Mouse (Mus musculus) retina, postnatal 1 day (tissue): Measurements from ENCODE around the gene Tekt4.
A peak's percentile ranks its signal among the peaks of the same experiment; 100 is the strongest.

Source experiments
- DNase-seq: peaks from one replicate; pipeline ENCODE4 v3.0.0-alpha.2; 2012

The Tekt4 gene

DNA sequence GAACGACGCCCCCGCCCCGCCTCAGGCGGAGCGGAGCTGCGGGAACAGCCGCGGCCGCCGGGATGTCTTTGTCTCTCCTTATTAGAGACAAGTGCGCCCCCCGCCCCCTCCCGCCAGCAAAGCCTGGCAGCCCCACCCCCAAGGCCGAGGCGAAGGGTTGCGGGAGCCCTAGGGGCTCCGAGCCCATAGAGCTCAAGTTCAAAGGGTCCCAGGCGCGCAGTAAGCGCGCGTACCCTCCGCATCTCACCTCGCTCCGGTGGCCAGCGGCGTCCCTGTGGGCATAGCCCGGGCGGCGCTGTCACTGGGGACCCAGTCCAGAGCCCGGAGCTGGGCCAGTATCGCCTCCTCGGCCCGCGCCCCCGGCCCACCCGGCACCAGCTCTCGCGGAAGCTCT, 21.2 kb upstream of the Tekt4 start:
- peak; percentile 71 for DNase-seq

DNA sequence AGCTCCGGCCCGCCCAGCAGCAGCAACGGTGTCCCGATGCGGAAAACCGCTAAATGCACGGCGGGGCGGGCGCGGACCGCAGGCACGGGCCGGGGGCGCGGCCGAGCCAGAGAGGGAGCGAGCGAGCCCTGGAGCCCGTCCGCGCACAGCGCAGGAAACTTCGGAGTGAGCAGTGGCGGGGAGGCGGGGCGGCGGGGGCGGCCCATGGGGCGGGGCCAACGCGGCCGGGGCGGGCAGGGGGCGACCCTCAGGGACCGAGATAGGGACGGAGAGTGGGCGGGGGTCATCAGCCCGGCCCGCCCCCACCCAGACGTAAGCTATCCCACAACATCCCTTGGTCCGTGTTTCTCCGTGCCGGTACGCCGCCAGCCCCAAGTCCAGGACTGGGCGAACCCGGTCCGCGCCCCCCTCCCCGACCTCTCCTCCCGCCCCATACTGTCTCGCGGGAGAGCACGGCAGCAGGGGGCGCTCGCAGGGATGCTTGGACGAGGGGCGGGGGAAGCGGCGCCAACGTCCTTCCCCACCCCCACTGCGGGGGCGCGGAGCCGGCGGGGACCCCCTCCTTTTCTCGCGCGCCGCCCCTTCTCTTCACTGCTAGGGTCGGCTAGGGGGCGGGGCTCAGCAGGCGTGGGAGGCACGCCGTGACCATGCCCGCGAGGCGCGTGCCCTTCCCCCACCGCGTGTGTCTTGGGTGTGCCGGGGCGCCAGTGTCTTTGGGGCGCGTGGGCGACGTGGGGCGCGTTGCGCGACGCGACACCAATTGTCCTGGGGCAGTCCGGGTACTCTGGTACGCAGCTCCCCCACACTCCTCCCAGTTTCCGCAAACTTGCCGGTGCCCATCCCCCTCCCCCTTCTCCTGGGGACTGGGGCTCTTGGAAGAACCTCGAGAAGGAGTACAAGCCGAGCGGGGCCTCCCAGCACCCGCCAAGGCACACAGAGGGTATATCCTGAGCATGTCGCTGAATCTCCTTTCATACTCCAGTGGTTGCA, 20.5 kb upstream of the Tekt4 start, which contains the start of gene Cacna1h:
Cacna1h (minus strand) TSS at position 167 of the 990 bp plus-strand sequence.
- peak; percentile 91 for DNase-seq

- DNase-seq, result no peak
These were observed 13.0 kb upstream of the Tekt4 start for GRCm38 (mm10) chr17:25441417-25441816.

GRCm38 (mm10) chr17:25442889-25443288, 11.5 kb upstream of the Tekt4 start:
- no peak for DNase-seq

- DNase-seq, result no peak
These were observed 9.3 kb upstream of the Tekt4 start for GRCm38 (mm10) chr17:25445074-25445473.

DNA sequence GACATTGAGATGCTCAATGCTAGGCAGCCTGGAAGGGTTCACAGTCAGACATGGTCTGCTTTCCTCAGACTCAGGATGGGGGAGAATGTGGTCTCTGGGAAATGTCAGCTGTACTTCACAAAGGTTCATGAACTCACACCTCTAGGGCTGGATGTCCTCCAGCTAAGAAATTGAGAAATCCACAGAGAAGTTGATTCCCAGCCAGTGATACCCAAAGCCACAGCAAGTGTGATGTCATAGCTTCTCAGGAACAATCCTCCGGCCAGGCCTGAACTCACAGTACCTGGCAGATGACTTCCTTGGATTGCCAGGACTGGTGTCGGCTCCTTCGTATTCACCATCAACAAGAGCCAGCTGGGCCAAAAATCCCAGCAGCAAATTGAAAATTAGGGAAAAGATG, 8.6 kb upstream of the Tekt4 start:
- DNase-seq, result no peak

DNA sequence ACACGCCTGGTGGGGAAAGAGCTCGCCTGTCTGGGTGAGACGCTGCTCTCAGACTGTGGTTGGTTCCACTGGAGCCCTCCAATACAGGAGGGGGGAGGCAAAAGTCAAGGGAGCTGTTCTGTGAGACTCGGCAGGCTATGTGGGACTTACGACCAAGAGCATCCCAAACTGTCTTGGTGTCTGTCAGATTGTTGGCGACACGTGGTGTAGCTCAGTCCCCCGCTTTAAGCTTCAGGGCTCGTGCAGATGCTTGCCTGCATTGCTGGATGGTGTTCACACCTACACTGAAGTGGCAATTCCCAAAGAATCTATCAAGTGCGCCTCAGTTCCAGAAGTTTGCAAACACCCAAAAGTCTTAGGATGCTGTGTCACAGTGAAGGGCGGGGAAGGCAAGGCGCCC, 6.5 kb upstream of the Tekt4 start:
- DNase-seq, result no peak

DNA sequence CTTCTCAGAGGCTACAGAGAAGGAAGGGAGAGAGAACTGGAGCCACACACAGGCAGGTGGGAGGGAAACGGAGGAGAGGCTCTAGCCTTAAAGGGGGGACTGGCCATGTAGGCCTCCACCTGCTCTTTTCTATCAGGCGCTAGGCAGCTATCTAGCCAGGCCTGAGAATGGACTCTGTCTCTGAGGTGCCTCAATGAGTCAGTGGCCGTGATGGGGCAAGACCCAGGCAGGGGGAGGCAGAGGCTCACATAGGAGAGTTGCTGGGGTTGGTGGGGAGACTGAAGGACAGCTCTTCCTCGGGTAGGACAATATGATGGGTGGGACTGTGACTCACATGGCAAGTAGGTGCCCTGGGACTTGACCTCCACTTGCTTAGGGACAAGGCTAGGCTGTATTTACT, 4.1 kb upstream of the Tekt4 start:
- DNase-seq, result no peak

- peak; percentile 89 for DNase-seq
These were observed 2.0 kb upstream of the Tekt4 start for GRCm38 (mm10) chr17:25452246-25452965.

GRCm38 (mm10) chr17:25456540-25456939, 2.1 kb downstream of the Tekt4 start:
- DNase-seq, result no peak

GRCm38 (mm10) chr17:25462236-25462875, 7.9 kb downstream of the Tekt4 start:
- peak; percentile 80 for DNase-seq

- no peak for DNase-seq
These were observed 9.0 kb downstream of the Tekt4 start for GRCm38 (mm10) chr17:25463326-25463945.

DNA sequence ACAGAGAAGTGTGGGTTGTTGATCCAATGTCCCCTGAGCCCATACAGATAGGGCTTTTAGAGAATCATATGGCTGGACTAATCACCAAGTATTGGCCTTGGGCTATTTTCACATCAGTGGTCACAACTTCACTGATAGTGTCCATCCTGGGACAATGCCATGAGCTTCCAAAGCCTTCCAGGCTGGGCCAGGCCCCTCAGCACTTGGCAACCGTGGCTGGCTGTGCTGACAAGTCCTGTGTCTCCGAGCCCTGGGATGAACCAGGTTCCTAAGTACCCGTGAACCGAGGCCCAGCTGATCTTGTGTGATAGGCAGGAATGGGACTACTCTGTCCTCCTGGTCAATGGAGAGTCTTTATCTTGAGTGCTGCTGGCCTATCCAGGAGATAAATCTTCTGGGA, 9.7 kb downstream of the Tekt4 start:
- no peak for DNase-seq

DNA sequence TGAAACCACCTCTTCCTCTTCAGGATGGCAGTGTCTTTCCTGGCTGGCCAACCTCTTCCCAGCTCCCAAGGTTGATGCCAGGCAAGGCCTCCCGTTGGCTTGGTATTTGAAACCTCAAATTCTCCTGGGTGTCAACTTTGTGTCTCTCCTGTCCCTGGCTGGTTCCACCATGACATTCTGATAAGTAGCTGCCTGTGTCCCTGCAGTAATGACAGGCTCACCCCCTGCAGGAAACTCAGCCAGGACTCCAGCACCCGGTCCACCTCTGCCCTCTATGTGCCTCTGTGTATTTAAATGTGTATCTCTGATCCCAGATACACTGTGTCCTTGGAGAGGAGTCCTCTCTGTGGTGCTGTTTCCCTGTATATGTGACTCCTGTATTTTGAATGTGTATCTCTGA, 11.8 kb downstream of the Tekt4 start:
- DNase-seq, result no peak

DNA sequence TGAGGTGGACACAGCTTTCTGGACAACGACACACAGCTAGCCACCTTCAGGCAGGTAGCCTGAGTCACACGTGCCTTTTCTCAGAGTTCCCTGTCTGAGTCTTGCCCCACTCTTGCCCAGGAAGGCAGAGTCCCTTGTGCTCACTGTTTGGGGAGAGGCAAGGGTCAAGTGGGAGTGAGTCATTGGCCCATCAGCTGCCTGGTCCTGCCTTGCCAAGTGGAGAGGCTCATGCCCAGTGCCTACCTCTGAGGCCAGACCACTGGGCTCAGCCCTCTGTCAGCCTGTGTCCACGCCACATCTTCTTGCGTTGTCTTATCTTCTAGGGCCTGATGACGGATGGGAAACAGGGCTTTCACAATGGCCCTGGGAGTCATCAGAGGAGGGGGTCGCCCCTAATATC, 13.4 kb downstream of the Tekt4 start:
- no peak for DNase-seq

- no peak for DNase-seq
These were observed 13.9 kb downstream of the Tekt4 start for GRCm38 (mm10) chr17:25468301-25468700.

- peak; percentile 88 for DNase-seq
These were observed 15.4 kb downstream of the Tekt4 start for GRCm38 (mm10) chr17:25469798-25470197.

DNA sequence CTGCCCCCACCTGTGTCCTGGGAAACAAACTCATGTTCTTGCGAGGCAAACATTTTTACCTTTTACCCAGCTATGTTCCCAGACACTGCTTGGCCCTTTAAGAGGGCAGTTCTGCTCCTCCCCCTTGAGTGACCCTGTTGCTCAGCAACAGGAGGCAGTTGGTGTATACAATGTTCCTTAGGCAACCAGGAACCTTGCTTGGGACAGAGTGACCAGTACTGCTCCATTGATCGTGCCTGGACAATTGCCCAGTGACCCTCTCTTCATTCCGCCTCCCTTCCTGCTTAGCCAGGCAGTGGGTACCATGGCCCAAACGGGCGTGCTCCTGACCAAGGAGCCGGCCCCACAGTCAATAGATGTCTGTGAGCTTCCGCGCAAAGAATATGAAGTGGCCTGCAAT, 17.0 kb downstream of the Tekt4 start:
- DNase-seq, result peak; percentile 91

- DNase-seq, result no peak
These were observed 17.6 kb downstream of the Tekt4 start for GRCm38 (mm10) chr17:25472044-25472443.

- DNase-seq, result peak; percentile 85
These were observed 20.1 kb downstream of the Tekt4 start for GRCm38 (mm10) chr17:25474330-25475077.

DNA sequence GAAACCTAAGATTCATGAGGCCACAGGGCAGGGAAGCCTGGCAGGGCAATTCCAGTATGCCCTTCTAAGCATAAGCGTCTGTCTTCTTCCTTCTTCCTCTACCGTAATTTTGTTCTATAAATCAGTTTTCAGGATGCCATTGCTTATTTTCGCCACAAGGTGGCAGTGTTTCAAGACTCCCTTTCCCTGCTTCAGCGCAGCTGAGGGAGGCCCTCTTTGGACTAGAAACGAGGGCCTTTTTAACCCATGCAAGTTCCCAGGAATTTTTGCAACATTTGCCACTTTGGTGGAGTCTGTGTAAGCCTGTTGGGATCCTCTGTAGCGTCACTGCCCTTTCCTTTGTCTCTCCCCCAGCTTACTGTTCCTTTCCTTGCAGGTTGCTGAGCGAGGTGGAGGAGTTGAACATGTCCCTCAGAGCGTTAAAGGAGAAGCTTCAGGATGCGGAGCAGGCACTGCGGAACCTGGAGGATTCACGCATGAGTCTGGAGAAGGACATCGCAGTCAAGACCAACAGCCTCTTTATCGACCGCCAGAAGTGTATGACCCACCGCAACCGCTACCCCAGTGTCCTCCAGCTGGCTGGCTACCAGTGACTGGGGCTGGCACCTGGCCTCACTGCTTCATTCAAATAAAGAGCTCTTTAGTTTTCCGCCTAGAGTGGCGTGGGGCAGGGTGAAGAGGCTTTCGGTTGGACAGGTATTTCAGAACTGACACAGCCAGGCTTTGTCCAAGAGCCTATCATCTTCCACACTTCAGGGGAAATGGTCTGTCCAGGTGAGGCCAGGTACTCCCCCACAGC, 21.7 kb downstream of the Tekt4 start:
- DNase-seq, result peak; percentile 85
